Mouse (Mus musculus) CD8-positive naive resting alpha-beta T cell, adult 57 days (primary cell): Measurements from ENCODE around the gene Cyp2d22. TPM values are rescaled to one million over a fixed set of nuclear protein-coding genes. Genes with fewer than 3 reads are reported as not detected.

Experiments used
- total RNA-seq: library from RNA; stranded (reverse); gene quantifications from one replicate; pipeline ENCODE4 v1.2.4, GENCODE M21; 2023

The Cyp2d22 gene
- 6.2 TPM for total RNA-seq

DNA sequence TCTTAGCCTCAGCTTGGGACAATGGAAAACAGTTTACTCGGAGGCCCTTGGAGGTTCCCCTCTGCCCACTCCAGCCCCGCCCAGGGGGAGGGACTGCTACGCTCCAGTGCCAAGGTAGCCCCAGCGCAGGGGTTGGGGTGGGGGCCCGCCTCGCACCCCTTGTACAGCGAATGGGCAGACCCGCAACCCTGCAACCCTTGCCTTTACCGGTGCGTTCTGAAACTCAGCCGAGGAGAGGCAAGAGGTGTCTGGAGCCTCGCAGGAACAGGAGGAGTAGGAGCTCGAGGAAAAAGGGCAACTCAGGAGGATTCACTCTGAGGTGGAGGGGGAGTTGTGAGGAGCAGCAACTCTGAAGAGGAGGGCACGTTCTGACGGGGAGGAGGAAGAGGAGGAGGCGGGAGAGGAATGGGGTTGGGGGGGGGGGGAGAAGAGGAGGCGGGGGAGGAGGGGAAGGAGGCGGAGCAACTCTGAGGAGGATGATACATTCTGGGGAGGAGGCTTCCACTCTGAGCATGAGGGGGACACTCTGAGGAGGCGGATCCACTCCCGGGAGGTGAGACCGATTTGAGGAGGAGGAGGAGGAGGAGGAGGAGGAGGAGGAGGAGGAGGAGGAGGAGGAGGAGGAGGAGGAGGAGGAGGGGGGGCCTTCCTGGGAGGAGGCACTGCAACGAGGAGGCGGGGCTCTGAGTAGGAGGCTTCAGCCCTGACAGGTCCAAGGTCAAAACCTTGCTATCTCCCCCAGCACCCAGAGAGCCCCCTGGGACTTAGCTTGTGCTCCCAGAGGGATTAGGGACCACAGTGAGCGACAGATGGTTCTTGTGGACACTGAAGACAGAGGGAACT is at the start of gene Cyp2d22:
Gene Cyp2d22, minus strand, starts transcription at position 390 of the 843 bp plus-strand sequence.

DNA sequence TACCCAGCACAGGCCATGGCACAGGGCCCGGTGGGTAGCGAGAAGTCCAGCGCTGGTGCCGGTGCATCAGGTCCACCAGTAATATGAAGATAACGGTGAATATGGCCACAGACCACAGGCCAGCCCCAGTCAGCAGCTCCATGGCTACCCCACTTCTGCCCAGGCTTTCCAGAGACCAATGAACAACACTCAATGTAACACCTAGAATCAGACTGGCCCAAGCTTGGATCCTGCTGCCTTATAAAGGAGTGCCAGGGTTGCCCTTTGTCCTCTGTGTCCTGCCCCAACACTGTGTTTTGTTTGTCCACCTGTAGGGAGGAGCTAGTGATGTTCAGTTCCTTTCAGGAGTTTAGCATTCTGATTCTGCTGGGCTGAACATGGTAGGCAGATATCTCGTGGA is 26.9 kb upstream of the Cyp2d22 start, which contains the start of gene Cyp2d10:
Gene Cyp2d10, minus strand, starts transcription at position 215 of the 400 bp plus-strand sequence.

GRCm38 (mm10) chr15:82393922-82394321 is 13.9 kb upstream of the Cyp2d22 start, which contains the start of gene Cyp2d11:
Cyp2d11 (minus strand) TSS chr15:82394022.

GRCm38 (mm10) chr15:82354126-82354945 is 25.7 kb downstream of the Cyp2d22 start, which contains the start of gene Ndufa6:
Ndufa6 (minus strand) TSS chr15:82354322.

GRCm38 (mm10) chr15:82338593-82339112 is 41.4 kb downstream of the Cyp2d22 start, which contains the start of the genes Naga, Pheta2 and Smdt1:
Naga (minus strand) TSS chr15:82338925.
Pheta2 (plus strand) TSS chr15:82338942.
Smdt1 (plus strand) TSS chr15:82338959.

Other genes starting within 250 kb of the Cyp2d22 start
- 184 TPM for gene Srebf2, start 233.1 kb downstream of the Cyp2d22 start, total RNA-seq
- 0.77 TPM for gene Shisa8, start 167.4 kb downstream of the Cyp2d22 start, total RNA-seq
- gene Tnfrsf13c, start 155.9 kb downstream of the Cyp2d22 start, total RNA-seq, result 15.5 TPM
- gene Cenpm, start 135.5 kb downstream of the Cyp2d22 start, total RNA-seq, result 0.83 TPM
- not detected for gene 1500009C09Rik, start 127.9 kb downstream of the Cyp2d22 start, total RNA-seq
- not detected for gene Sept3, start 105.4 kb downstream of the Cyp2d22 start, total RNA-seq
- not detected for gene Wbp2nl, start 81.3 kb downstream of the Cyp2d22 start, total RNA-seq
- gene Naga, start 41.3 kb downstream of the Cyp2d22 start, total RNA-seq, result 55.5 TPM
- gene Pheta2, start 41.3 kb downstream of the Cyp2d22 start, total RNA-seq, result 1.1 TPM
- gene Smdt1, start 41.3 kb downstream of the Cyp2d22 start, total RNA-seq, result 85.9 TPM
- gene Ndufa6, start 25.9 kb downstream of the Cyp2d22 start, total RNA-seq, result 128 TPM
- gene Cyp2d11, start 13.8 kb upstream of the Cyp2d22 start, total RNA-seq, result not detected
- gene Cyp2d10, start 26.9 kb upstream of the Cyp2d22 start, total RNA-seq, result not detected
- gene Cyp2d9, start 53.2 kb upstream of the Cyp2d22 start, total RNA-seq, result not detected
- not detected for gene Cyp2d12, start 174.8 kb upstream of the Cyp2d22 start, total RNA-seq
- gene Cyp2d34, start 240.7 kb upstream of the Cyp2d22 start, total RNA-seq, result not detected